Mouse (Mus musculus) brain, embryonic 14.5 days (tissue): ENCODE data around the gene Bri3.
"Not testable (repeated sequence)": the region's sequence is repeated elsewhere in the genome, so short reads cannot be mapped to it uniquely, and the experiment has no call there.

Experiments
- CTCF ChIP-seq: fragments of 200-500 bp; IDR thresholded peaks from 2 replicates; pipeline ENCODE4 v1.5.1; 2012; ENCODE audit warnings: inconsistent platforms, mild to moderate bottlenecking, moderate library complexity, borderline replicate concordance; ENCODE audit not compliant: insufficient read depth, insufficient read length; ENCODE audit errors: extremely low read depth
- POLR2A ChIP-seq: fragments of 200-500 bp; IDR thresholded peaks from 2 replicates; pipeline ENCODE4 v1.6.1; 2012; ENCODE audit warnings: mild to moderate bottlenecking, inconsistent platforms, borderline replicate concordance; ENCODE audit not compliant: poor library complexity, insufficient read depth, insufficient read length, severe bottlenecking; ENCODE audit errors: extremely low read depth

DNA sequence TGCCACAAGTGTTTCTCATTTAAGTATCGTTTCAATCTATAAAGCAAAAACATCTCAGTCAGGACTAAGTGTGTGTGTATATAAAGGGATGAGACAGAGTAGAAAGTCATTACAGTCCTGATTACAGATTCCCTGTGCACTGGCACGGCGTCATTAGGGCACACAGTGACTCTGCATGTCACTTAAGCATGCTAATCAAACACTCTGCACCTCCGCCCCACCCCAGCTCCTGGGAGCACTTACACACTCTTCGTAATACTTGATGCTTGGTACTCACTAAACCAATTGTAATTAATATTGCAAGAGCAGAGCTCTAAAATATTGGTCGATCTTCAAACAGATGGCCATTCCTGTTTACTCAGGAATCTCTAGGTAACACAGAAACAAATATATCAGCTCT is 91.1 kb downstream of the Bri3 start:
- TF ChIP-seq CTCF, POLR2A: not testable (repeated sequence)
